Mouse (Mus musculus): Measurements from ENCODE around the gene Lnpk. TPM values are rescaled to one million over a fixed set of nuclear protein-coding genes. Genes with fewer than 3 reads are reported as not detected.

The Lnpk gene
- polyA plus RNA-seq, 1 experiment from 2014 or later: 28.9 TPM

- 70% methylated on average over 5 of the region's 5 CpGs for WGBS
- Histone ChIP-seq H3K27me3 (ENCODE audit: control insufficient read depth, insufficient read depth, low read length) (no peaks in the 10 kb centered on the region), H3K27ac (ENCODE audit: low read length) (no peak overlapping the region), H3K4me3 (ENCODE audit: low read depth, low read length) (no peak overlapping the region), H3K4me2 (replicated peaks; ENCODE audit: low read depth, low read length) (no peak overlapping the region), H3K36me3 (ENCODE audit: control insufficient read depth, insufficient read depth, low read length) (no peaks in the 10 kb centered on the region), H3K9me3 (ENCODE audit: control insufficient read depth, low read depth, low read length) (no peaks in the 10 kb centered on the region), H3K4me1 (ENCODE audit: control insufficient read depth, insufficient read depth, low read length) (no peaks in the 10 kb centered on the region), H3K9ac (replicated peaks; ENCODE audit: low read depth, low read length) (no peak overlapping the region)
- ATAC-seq (ENCODE audit: insufficient number of reproducible peaks, insufficient read depth, low FRiP score, low read depth): no peak
Measured at GRCm38 (mm10) chr2:74602483-74602882, 23.2 kb upstream of the Lnpk start.

- H3K4me1 ChIP-seq (ENCODE audit: control insufficient read depth, insufficient read depth, low read length): no peaks in the 10 kb centered on the region
- no peak overlapping the region for H3K4me3 ChIP-seq (ENCODE audit: low read depth, low read length)
- ATAC-seq (ENCODE audit: insufficient number of reproducible peaks, insufficient read depth, low FRiP score, low read depth): no peak
- H3K9ac ChIP-seq (replicated peaks; ENCODE audit: low read depth, low read length): no peak overlapping the region
- no peaks in the 10 kb centered on the region for H3K9me3 ChIP-seq (ENCODE audit: control insufficient read depth, low read depth, low read length)
- H3K4me2 ChIP-seq (replicated peaks; ENCODE audit: low read depth, low read length): no peak overlapping the region
- H3K36me3 ChIP-seq (ENCODE audit: control insufficient read depth, insufficient read depth, low read length): no peaks in the 10 kb centered on the region
- H3K27ac ChIP-seq (ENCODE audit: low read length): no peak overlapping the region
- H3K27me3 ChIP-seq (ENCODE audit: control insufficient read depth, insufficient read depth, low read length): no peaks in the 10 kb centered on the region
- 83% methylated on average over 3 of the region's 3 CpGs for WGBS
Measured at GRCm38 (mm10) chr2:74597169-74597568, 17.9 kb upstream of the Lnpk start.

DNA sequence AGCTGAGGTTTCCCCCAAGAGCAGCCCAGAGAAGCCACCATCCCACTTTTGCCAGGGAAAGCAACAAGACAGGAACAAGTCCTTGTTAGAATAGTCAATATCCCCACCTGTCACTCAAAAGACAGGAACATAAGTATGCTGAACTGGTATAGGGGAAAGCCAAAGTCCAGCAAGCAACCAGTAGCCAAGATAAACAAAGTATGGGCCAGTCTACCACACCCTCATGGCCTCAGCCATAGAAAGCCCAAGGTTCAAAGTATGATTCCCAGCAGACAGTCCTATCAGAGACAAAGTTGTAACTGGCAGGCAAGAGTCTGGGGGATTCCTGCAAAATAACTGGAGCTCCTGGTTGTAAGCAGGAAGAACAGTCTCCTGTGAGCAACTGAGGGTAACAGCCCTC lies 16.9 kb upstream of the Lnpk start:
- Histone ChIP-seq H3K4me1 (ENCODE audit: control insufficient read depth, insufficient read depth, low read length) (no peaks in the 10 kb centered on the region), H3K4me2 (replicated peaks; ENCODE audit: low read depth, low read length) (no peak overlapping the region), H3K27me3 (ENCODE audit: control insufficient read depth, insufficient read depth, low read length) (no peaks in the 10 kb centered on the region), H3K27ac (ENCODE audit: low read length) (no peak overlapping the region), H3K9me3 (ENCODE audit: control insufficient read depth, low read depth, low read length) (no peaks in the 10 kb centered on the region), H3K36me3 (ENCODE audit: control insufficient read depth, insufficient read depth, low read length) (no peaks in the 10 kb centered on the region), H3K4me3 (ENCODE audit: low read depth, low read length) (no peak overlapping the region), H3K9ac (replicated peaks; ENCODE audit: low read depth, low read length) (no peak overlapping the region)
- no peak for ATAC-seq (ENCODE audit: insufficient number of reproducible peaks, insufficient read depth, low FRiP score, low read depth)

GRCm38 (mm10) chr2:74578146-74578842 lies 941 bp downstream of the Lnpk start:
- Histone ChIP-seq H3K4me3 (ENCODE audit: low read depth, low read length) (peak overlapping the region; percentile 97), H3K4me2 (replicated peaks; ENCODE audit: low read depth, low read length) (peak overlapping the region; percentile 72), H3K4me1 (ENCODE audit: control insufficient read depth, insufficient read depth, low read length) (0 out of 2 replicates have a peak, but pooled peaks cover 4% of the 10 kb centered on the region), H3K9me3 (ENCODE audit: control insufficient read depth, low read depth, low read length) (no peaks in the 10 kb centered on the region), H3K27me3 (ENCODE audit: control insufficient read depth, insufficient read depth, low read length) (no peaks in the 10 kb centered on the region), H3K36me3 (ENCODE audit: control insufficient read depth, insufficient read depth, low read length) (no peaks in the 10 kb centered on the region), H3K9ac (replicated peaks; ENCODE audit: low read depth, low read length) (peak overlapping the region; percentile 88), H3K27ac (ENCODE audit: low read length) (peak overlapping the region; percentile 48; the same call in 1 of the 2 replicates)
- whole genome bisulfite sequencing: under 1% methylated on average over 55 of the region's 55 CpGs
- no peak for ATAC-seq (ENCODE audit: insufficient number of reproducible peaks, insufficient read depth, low FRiP score, low read depth)

- no peak overlapping the region for H3K4me3 ChIP-seq (ENCODE audit: low read depth, low read length)
- no peaks in the 10 kb centered on the region for H3K4me1 ChIP-seq (ENCODE audit: control insufficient read depth, insufficient read depth, low read length)
- no peak overlapping the region for H3K27ac ChIP-seq (ENCODE audit: low read length)
- no peaks in the 10 kb centered on the region for H3K9me3 ChIP-seq (ENCODE audit: control insufficient read depth, low read depth, low read length)
- no peaks in the 10 kb centered on the region for H3K36me3 ChIP-seq (ENCODE audit: control insufficient read depth, insufficient read depth, low read length)
- H3K9ac ChIP-seq (replicated peaks; ENCODE audit: low read depth, low read length): no peak overlapping the region
- 76% methylated on average over 4 of the region's 4 CpGs for WGBS
- H3K27me3 ChIP-seq (ENCODE audit: control insufficient read depth, insufficient read depth, low read length): no peaks in the 10 kb centered on the region
- no peak overlapping the region for H3K4me2 ChIP-seq (replicated peaks; ENCODE audit: low read depth, low read length)
- no peak for ATAC-seq (ENCODE audit: insufficient number of reproducible peaks, insufficient read depth, low FRiP score, low read depth)
Measured at GRCm38 (mm10) chr2:74570390-74570789, 8.8 kb downstream of the Lnpk start.

GRCm38 (mm10) chr2:74559822-74560221 lies 19.4 kb downstream of the Lnpk start:
- Histone ChIP-seq H3K27ac (ENCODE audit: low read length) (no peak overlapping the region), H3K27me3 (ENCODE audit: control insufficient read depth, insufficient read depth, low read length) (no peaks in the 10 kb centered on the region), H3K4me2 (replicated peaks; ENCODE audit: low read depth, low read length) (no peak overlapping the region), H3K4me1 (ENCODE audit: control insufficient read depth, insufficient read depth, low read length) (no peaks in the 10 kb centered on the region), H3K9me3 (ENCODE audit: control insufficient read depth, low read depth, low read length) (no peaks in the 10 kb centered on the region), H3K9ac (replicated peaks; ENCODE audit: low read depth, low read length) (no peak overlapping the region), H3K36me3 (ENCODE audit: control insufficient read depth, insufficient read depth, low read length) (no peaks in the 10 kb centered on the region), H3K4me3 (ENCODE audit: low read depth, low read length) (no peak overlapping the region)
- ATAC-seq (ENCODE audit: insufficient number of reproducible peaks, insufficient read depth, low FRiP score, low read depth): no peak
- WGBS: 72% methylated on average over 2 of the region's 2 CpGs

DNA sequence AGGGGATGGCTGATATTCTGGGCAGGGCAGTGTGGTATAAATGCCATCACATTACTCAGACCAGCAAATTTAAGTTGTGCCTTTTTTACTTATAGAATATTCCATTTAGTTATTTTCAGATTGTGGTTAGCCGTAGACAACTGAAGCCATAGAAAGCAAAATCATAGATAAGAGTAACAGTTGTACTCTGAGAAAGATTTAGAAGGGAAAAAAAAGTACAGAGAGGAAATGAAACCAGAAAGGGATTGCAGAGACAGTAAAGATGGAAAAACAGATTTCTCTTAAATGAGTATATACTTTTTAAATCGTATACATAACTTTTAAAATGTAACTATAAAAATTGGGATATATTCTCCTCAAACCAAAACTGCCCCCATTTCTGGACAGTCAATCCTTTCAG lies 20.1 kb downstream of the Lnpk start:
- Histone ChIP-seq H3K9me3 (ENCODE audit: control insufficient read depth, low read depth, low read length) (no peaks in the 10 kb centered on the region), H3K27ac (ENCODE audit: low read length) (no peak overlapping the region), H3K27me3 (ENCODE audit: control insufficient read depth, insufficient read depth, low read length) (no peaks in the 10 kb centered on the region), H3K4me3 (ENCODE audit: low read depth, low read length) (no peak overlapping the region), H3K4me2 (replicated peaks; ENCODE audit: low read depth, low read length) (no peak overlapping the region), H3K9ac (replicated peaks; ENCODE audit: low read depth, low read length) (no peak overlapping the region), H3K4me1 (ENCODE audit: control insufficient read depth, insufficient read depth, low read length) (no peaks in the 10 kb centered on the region), H3K36me3 (ENCODE audit: control insufficient read depth, insufficient read depth, low read length) (no peaks in the 10 kb centered on the region)
- no peak for ATAC-seq (ENCODE audit: insufficient number of reproducible peaks, insufficient read depth, low FRiP score, low read depth)
- WGBS: 91% methylated on average over 2 of the region's 2 CpGs

DNA sequence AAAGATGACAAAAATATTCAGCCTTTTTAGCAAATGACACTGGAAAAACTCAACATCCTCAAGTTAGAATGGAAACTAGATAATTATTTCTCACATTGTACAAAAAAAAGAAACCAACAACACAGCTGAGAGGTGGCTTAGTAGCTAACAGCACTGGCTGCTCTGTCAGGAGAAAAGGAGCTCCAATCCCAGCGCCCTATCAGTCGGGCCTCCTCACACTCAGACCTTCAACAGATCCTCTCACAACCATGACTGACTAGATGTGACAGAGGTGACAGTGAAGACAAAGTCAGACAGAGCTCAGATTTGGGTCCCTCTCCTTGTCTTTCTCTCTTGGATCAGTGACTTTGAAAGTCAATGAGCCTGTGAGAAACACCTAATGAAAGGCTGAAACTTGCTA lies 21.8 kb downstream of the Lnpk start:
- Histone ChIP-seq H3K36me3 (ENCODE audit: control insufficient read depth, insufficient read depth, low read length) (0 out of 2 replicates have a peak, but pooled peaks cover 2% of the 10 kb centered on the region), H3K9ac (replicated peaks; ENCODE audit: low read depth, low read length) (no peak overlapping the region), H3K9me3 (ENCODE audit: control insufficient read depth, low read depth, low read length) (no peaks in the 10 kb centered on the region), H3K4me1 (ENCODE audit: control insufficient read depth, insufficient read depth, low read length) (no peaks in the 10 kb centered on the region), H3K27ac (ENCODE audit: low read length) (no peak overlapping the region), H3K27me3 (ENCODE audit: control insufficient read depth, insufficient read depth, low read length) (no peaks in the 10 kb centered on the region), H3K4me2 (replicated peaks; ENCODE audit: low read depth, low read length) (no peak overlapping the region), H3K4me3 (ENCODE audit: low read depth, low read length) (no peak overlapping the region)
- no peak for ATAC-seq (ENCODE audit: insufficient number of reproducible peaks, insufficient read depth, low FRiP score, low read depth)
- WGBS: 79% methylated on average over 2 of the region's 2 CpGs

DNA sequence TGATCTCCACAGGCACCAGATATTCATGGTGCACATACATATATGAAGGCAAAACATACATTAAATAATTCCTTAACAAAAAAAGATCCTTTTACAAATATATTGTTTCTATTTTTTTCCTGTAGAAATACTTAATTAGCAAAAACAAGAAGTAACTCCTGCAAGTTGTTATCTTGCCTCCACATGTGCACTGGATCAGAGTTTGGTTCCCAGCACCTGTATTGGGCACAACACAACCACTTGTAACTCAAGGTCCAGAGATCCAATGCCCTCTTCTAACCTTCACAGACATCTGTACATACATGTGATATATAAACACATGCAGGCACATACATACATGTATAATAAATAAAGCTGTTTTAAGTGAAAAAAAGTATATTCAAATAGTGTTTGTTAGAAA lies 27.3 kb downstream of the Lnpk start:
- Histone ChIP-seq H3K9me3 (ENCODE audit: control insufficient read depth, low read depth, low read length) (no peaks in the 10 kb centered on the region), H3K4me1 (ENCODE audit: control insufficient read depth, insufficient read depth, low read length) (no peaks in the 10 kb centered on the region), H3K36me3 (ENCODE audit: control insufficient read depth, insufficient read depth, low read length) (0 out of 2 replicates have a peak, but pooled peaks cover 2% of the 10 kb centered on the region), H3K4me2 (replicated peaks; ENCODE audit: low read depth, low read length) (no peak overlapping the region), H3K4me3 (ENCODE audit: low read depth, low read length) (no peak overlapping the region), H3K27me3 (ENCODE audit: control insufficient read depth, insufficient read depth, low read length) (no peaks in the 10 kb centered on the region), H3K27ac (ENCODE audit: low read length) (no peak overlapping the region), H3K9ac (replicated peaks; ENCODE audit: low read depth, low read length) (no peak overlapping the region)
- ATAC-seq (ENCODE audit: insufficient number of reproducible peaks, insufficient read depth, low FRiP score, low read depth): no peak
